Comparison of ENCODE assay signal across 8 mouse cellular contexts in the genomic region with DNA sequence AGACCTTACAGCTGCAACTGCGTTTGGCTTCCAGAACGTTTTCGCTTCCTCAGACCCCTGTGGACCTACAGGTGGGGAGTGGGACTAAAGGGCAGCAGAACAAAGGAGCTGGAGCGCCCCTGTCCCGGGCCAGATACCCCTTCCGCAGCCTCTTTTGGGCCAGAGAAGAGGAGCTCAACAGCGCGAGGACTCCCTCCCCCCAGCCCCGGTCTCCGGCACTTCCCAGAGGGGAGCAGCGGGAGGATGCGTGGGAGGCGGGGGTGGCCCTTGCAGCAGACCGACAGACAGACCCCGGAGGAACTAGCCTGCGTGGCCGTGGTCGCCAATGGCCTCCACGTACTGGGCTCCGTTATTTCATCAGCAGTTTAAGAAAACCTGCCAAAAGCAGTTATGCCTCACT. TPM values are rescaled to one million over a fixed set of nuclear protein-coding genes. Genes with fewer than 3 reads are reported as not detected.
DNase-seq lines count a peak whose midpoint lies in the region; ATAC-seq and TF ChIP-seq lines count a peak whose summit lies in the region.

No protein-coding gene starts in this region.

- peaks cover 11% of the 10 kb centered on the region; the same call in 1 of the 2 replicates for H3K27me3 ChIP-seq in forebrain, embryonic 14.5 days (replicated peaks; ENCODE audit: control insufficient read depth, insufficient read depth, low read length)
- H3K27me3 ChIP-seq in hindbrain, postnatal 0 days (ENCODE audit: insufficient read depth, low read length), result peaks cover 4% of the 10 kb centered on the region; the same call in 1 of the 2 replicates
- H3K27me3 ChIP-seq in midbrain, embryonic 15.5 days (replicated peaks), result peaks cover 40% of the 10 kb centered on the region

- H3K4me3 ChIP-seq in forebrain, embryonic 14.5 days (ENCODE audit: low read depth, low read length), result peak overlapping the region; percentile 35
- peak overlapping the region; percentile 40 for H3K4me3 ChIP-seq in hindbrain, postnatal 0 days (ENCODE audit: low read length)
- H3K4me3 ChIP-seq in midbrain, embryonic 15.5 days, result peak overlapping the region; percentile 43

- no peak for TF ChIP-seq CTCF in hindbrain, postnatal 0 days (IDR thresholded peaks at IDR 0.05; ENCODE audit: low read depth)

- H3K27ac ChIP-seq in forebrain, embryonic 14.5 days (ENCODE audit: low read depth, low read length), result no peak overlapping the region
- H3K27ac ChIP-seq in hindbrain, postnatal 0 days, result no peak overlapping the region
- H3K27ac ChIP-seq in midbrain, embryonic 15.5 days, result no peak overlapping the region

- no peaks in the 10 kb centered on the region for H3K36me3 ChIP-seq in forebrain, embryonic 14.5 days (ENCODE audit: control insufficient read depth, insufficient read depth, low read length)
- no peaks in the 10 kb centered on the region for H3K36me3 ChIP-seq in hindbrain, postnatal 0 days (ENCODE audit: insufficient read depth, low read length)
- no peaks in the 10 kb centered on the region for H3K36me3 ChIP-seq in midbrain, embryonic 15.5 days (replicated peaks)

- H3K4me1 ChIP-seq in forebrain, embryonic 14.5 days (ENCODE audit: control insufficient read depth, insufficient read depth, low read length), result no peaks in the 10 kb centered on the region
- H3K4me1 ChIP-seq in hindbrain, postnatal 0 days (ENCODE audit: insufficient read depth, low read length), result no peaks in the 10 kb centered on the region
- H3K4me1 ChIP-seq in midbrain, embryonic 15.5 days, result peaks cover 8% of the 10 kb centered on the region; the same call in 1 of the 2 replicates

- ATAC-seq in forebrain, embryonic 14.5 days, result peak; percentile 56; the same call in 1 of the 2 replicates
- peak; percentile 46 for ATAC-seq in hindbrain, postnatal 0 days
- peak; percentile 65 for ATAC-seq in midbrain, embryonic 15.5 days (replicated peaks)

- peak overlapping the region; percentile 60 for H3K4me2 ChIP-seq in forebrain, embryonic 14.5 days (ENCODE audit: low read length)
- peak overlapping the region; percentile 69 for H3K4me2 ChIP-seq in hindbrain, postnatal 0 days (ENCODE audit: low read depth, low read length)
- peak overlapping the region; percentile 78 for H3K4me2 ChIP-seq in midbrain, embryonic 15.5 days

- no peaks in the 10 kb centered on the region for H3K9me3 ChIP-seq in forebrain, embryonic 14.5 days (replicated peaks; ENCODE audit: control insufficient read depth, low read length)
- no peaks in the 10 kb centered on the region for H3K9me3 ChIP-seq in hindbrain, postnatal 0 days (ENCODE audit: low read length)
- no peaks in the 10 kb centered on the region for H3K9me3 ChIP-seq in midbrain, embryonic 15.5 days

- WGBS in forebrain, embryonic 14.5 days, result 19% methylated on average over 20 of the region's 20 CpGs
- WGBS in hindbrain, postnatal 0 days, result 30% methylated on average over 20 of the region's 20 CpGs
- 16% methylated on average over 20 of the region's 20 CpGs for WGBS in midbrain, embryonic 15.5 days

- no peak overlapping the region; the same call in 1 of the 2 replicates for H3K9ac ChIP-seq in forebrain, embryonic 14.5 days (ENCODE audit: low read length)
- no peak overlapping the region; the same call in 1 of the 2 replicates for H3K9ac ChIP-seq in hindbrain, postnatal 0 days (replicated peaks; ENCODE audit: low read length)
- H3K9ac ChIP-seq in midbrain, embryonic 15.5 days, result no peak overlapping the region

- peak; percentile 20 for DNase-seq in cerebellum, adult 11-12 months
- no peak for DNase-seq in cerebellum, adult 11 months
- DNase-seq in right cerebral cortex, postnatal 10 days (ENCODE audit: low spot score in 2 of 2), result peak; percentile 27 to 28
- no peak for DNase-seq in right cerebral cortex, postnatal 25 days
- DNase-seq in forebrain, embryonic 14.5 days (ENCODE audit: low spot score), result peak; percentile 9
- peak; percentile 2 for DNase-seq in hindbrain, postnatal 0 days (ENCODE audit: low spot score)
- no peak for DNase-seq in MN1 (ENCODE audit: low spot score)

RNA-seq across cellular contexts. Expression of gene Fgf16, which starts 0.5 kb away (rescaled TPM):
- polyA plus RNA-seq in forebrain, embryonic 14.5 days (2014; fragmentation: Nextera tagmentation; extraction: Ambion mirVana), result not detected in 2 replicates
- total RNA-seq in hindbrain, postnatal 0 days (2014; rRNA removed), result 0.05 and 0.18 TPM in 2 replicates
- polyA plus RNA-seq in hindbrain, postnatal 0 days (2015; fragmentation: Nextera tagmentation; extraction: Ambion mirVana), result 0.16 TPM in 1 of 2 replicates, not detected in the other
- polyA plus RNA-seq in midbrain, embryonic 15.5 days (2015; fragmentation: Nextera tagmentation; extraction: Ambion mirVana), result 0.10 TPM in 1 of 2 replicates, not detected in the other

Comparison
In these comparisons a context has a peak if more than half of its experiments do, and no peak if none do; other contexts are left out.
1. DNase-seq: peak in cerebellum, adult 11-12 months (single experiment), right cerebral cortex, postnatal 10 days (2 of 2), forebrain, embryonic 14.5 days (single experiment) and hindbrain, postnatal 0 days (single experiment); none in cerebellum, adult 11 months (single experiment), right cerebral cortex, postnatal 25 days (single experiment) and MN1 (single experiment).
2. Peak in every context shown above with its lines, with median percentiles within 50 percentile points of each other: ATAC-seq, H3K4me2 ChIP-seq and H3K4me3 ChIP-seq.